Mouse (Mus musculus) forebrain, embryonic 14.5 days (tissue): ENCODE measurements at regions not wholly inside any gene's neighbourhood (a gene's known extent, or its start where the extent isn't known, plus 50 kb on each side); places are given as distances from the start of the nearest gene placed in this dataset.

Experiments
- ATAC-seq: fragments of 200-750 bp; cut with Nextera tagmentation; 2 replicates; pipeline ENCODE4 v1.8.0; 2017; ENCODE audit warnings: mild to moderate bottlenecking, moderate library complexity
- DNase-seq: peaks from one replicate; pipeline ENCODE4 v3.0.0-alpha.2; 2015; ENCODE audit warnings: low spot score
- H3K27ac ChIP-seq: fragments of 300-500 bp; sonication (generic); 2 replicates; pipeline ENCODE4 v1.5.1; 2014; ENCODE audit warnings: low read depth, mild to moderate bottlenecking, control low read depth, low read length, moderate library complexity
- H3K27me3 ChIP-seq: fragments of 300-500 bp; sonication (generic); replicated peaks from 2 replicates; pipeline ENCODE4 v1.6.1; 2014; ENCODE audit warnings: low read length, control low read depth, mixed read lengths; ENCODE audit not compliant: control insufficient read depth, insufficient read depth
- H3K36me3 ChIP-seq: fragments of 300-500 bp; sonication (generic); 2 replicates; pipeline ENCODE4 v1.6.1; 2014; ENCODE audit warnings: low read length, control low read depth; ENCODE audit not compliant: control insufficient read depth, insufficient read depth
- H3K4me1 ChIP-seq: fragments of 300-500 bp; sonication (generic); 2 replicates; pipeline ENCODE4 v1.6.1; 2014; ENCODE audit warnings: antibody characterized with exemption, low read length, control low read depth; ENCODE audit not compliant: control insufficient read depth, insufficient read depth
- H3K4me2 ChIP-seq: fragments of 300-500 bp; sonication (generic); 2 replicates; pipeline ENCODE4 v1.6.1; 2014; ENCODE audit warnings: mild to moderate bottlenecking, control low read depth, low read length
- H3K4me3 ChIP-seq: fragments of 300-500 bp; sonication (generic); 2 replicates; pipeline ENCODE4 v1.5.1; 2014; ENCODE audit warnings: low read depth, low read length, control low read depth
- H3K9ac ChIP-seq: fragments of 300-500 bp; sonication (generic); 2 replicates; pipeline ENCODE4 v1.6.1; 2014; ENCODE audit warnings: mild to moderate bottlenecking, low read length, control low read depth, moderate library complexity
- H3K9me3 ChIP-seq: fragments of 300-500 bp; sonication (generic); replicated peaks from 2 replicates; pipeline ENCODE4 v1.6.1; 2016; ENCODE audit warnings: low read length, control low read depth, mixed read lengths; ENCODE audit not compliant: control insufficient read depth
- WGBS: fragments of 180-500 bp; shearing (Covaris S2); extraction: QIAGEN DNeasy Blood & Tissue Kit; methylation state at CpG from one replicate; pipeline ENCODE4 v1.1.7; 2014; 5-methylcytosine and 5-hydroxymethylcytosine counted together

DNA sequence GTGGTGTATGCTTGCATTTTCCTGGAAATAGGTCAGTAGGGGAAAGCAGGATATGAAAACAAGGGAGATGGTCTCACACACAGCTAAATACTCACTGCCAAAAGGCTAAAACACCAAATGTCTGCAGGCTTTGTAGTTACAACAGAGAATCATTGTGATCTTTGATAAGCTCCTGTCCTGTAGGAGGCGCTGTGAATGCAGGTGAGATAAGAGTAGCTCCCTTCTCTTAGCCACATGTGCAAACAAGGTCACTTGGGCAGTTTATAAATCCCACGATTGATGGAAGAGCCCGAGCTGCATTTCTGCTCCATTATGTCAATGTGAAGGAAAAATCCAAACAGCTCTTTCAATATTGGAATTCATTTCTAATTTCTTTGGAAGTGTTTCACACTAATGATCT lies 417.2 kb upstream of the Etaa1 start:
- no peak overlapping the region for H3K9ac ChIP-seq
- H3K9me3 ChIP-seq, result no peaks in the 10 kb centered on the region
- no peaks in the 10 kb centered on the region for H3K4me1 ChIP-seq
- 20% methylated on average over 3 of the region's 3 CpGs for WGBS
- H3K27me3 ChIP-seq, result no peaks in the 10 kb centered on the region
- no peak overlapping the region for H3K4me3 ChIP-seq
- ATAC-seq, result no peak
- DNase-seq, result no peak
- H3K36me3 ChIP-seq, result no peaks in the 10 kb centered on the region
- no peak overlapping the region for H3K4me2 ChIP-seq
- no peak overlapping the region for H3K27ac ChIP-seq

DNA sequence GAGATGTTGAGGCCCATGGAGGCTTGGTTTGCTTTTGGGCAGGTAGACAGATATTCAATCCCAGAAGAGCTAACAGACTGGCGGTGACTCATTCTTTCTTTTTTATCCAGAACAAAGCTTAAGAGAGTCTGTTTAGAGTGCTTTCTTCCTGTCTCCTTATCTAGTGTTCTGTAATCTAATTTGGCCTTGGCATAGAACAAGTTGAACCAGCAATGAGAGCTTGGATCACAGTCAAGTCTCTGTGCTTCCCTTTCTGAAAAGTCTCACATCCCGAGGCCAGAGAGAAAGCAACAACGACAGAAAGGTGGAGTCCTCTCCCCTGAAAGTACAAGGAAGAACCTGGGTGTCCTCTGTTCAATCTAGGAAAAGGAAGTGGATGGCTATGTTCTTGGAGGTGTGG lies 401.2 kb upstream of the Etaa1 start:
- DNase-seq (no peak), ATAC-seq (no peak)
- no peak overlapping the region for H3K4me3 ChIP-seq
- no peaks in the 10 kb centered on the region for H3K36me3 ChIP-seq
- H3K4me2 ChIP-seq, result no peak overlapping the region
- 72% methylated on average over 3 of the region's 3 CpGs for WGBS
- no peak overlapping the region for H3K27ac ChIP-seq
- H3K9me3 ChIP-seq, result no peaks in the 10 kb centered on the region
- H3K27me3 ChIP-seq, result no peaks in the 10 kb centered on the region
- H3K9ac ChIP-seq, result no peak overlapping the region
- H3K4me1 ChIP-seq, result no peaks in the 10 kb centered on the region

DNA sequence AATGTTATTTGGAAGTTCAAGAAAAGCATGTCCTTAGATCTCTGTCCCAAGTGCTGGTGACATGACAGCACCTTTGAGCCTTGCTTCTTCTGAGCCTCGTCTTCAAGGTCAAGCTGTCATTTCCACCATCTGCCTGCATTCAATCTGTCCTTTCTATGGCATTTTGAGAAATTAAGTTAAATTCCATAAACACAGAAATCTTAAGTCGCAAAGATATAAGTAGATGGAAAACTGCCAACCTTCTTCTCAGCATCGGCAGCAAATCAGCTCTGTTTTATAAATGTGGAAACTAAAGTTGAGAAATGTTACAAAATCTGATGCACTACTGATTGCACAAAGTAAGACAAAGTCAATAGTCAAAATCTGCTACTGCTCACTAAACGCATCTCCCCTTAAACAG lies 400.5 kb upstream of the Etaa1 start:
- no peak for ATAC-seq
- H3K9ac ChIP-seq, result no peak overlapping the region
- no peak overlapping the region for H3K4me2 ChIP-seq
- H3K36me3 ChIP-seq, result no peaks in the 10 kb centered on the region
- 90% methylated on average over 4 of the region's 4 CpGs for whole genome bisulfite sequencing
- no peak for DNase-seq
- no peaks in the 10 kb centered on the region for H3K27me3 ChIP-seq
- no peaks in the 10 kb centered on the region for H3K9me3 ChIP-seq
- no peak overlapping the region for H3K4me3 ChIP-seq
- no peaks in the 10 kb centered on the region for H3K4me1 ChIP-seq
- no peak overlapping the region for H3K27ac ChIP-seq

DNA sequence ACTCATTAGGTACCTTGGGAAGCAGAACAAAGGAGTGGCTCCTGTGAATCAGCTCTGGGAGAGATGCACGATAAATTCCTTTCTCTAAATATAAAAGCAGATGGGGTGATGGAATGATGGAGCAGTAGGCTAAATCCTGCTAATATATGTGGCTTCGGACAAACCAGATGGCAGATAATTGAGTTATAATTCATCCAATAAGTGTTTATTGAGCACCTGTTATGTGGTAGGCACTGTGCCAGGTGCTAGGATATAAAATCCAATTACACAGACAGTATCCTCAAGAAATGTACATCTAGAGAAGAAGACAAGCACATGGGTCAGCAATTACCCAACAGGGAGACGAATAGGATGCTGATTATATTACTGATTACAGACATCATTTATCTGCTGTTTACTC lies 394.2 kb upstream of the Etaa1 start:
- H3K4me2 ChIP-seq, result no peak overlapping the region
- 63% methylated on average over 3 of the region's 3 CpGs for WGBS
- ATAC-seq (no peak), DNase-seq (no peak)
- H3K9ac ChIP-seq, result no peak overlapping the region
- no peak overlapping the region for H3K27ac ChIP-seq
- H3K9me3 ChIP-seq, result no peaks in the 10 kb centered on the region
- H3K4me3 ChIP-seq, result no peak overlapping the region
- H3K27me3 ChIP-seq, result no peaks in the 10 kb centered on the region
- no peaks in the 10 kb centered on the region for H3K4me1 ChIP-seq
- no peaks in the 10 kb centered on the region for H3K36me3 ChIP-seq

DNA sequence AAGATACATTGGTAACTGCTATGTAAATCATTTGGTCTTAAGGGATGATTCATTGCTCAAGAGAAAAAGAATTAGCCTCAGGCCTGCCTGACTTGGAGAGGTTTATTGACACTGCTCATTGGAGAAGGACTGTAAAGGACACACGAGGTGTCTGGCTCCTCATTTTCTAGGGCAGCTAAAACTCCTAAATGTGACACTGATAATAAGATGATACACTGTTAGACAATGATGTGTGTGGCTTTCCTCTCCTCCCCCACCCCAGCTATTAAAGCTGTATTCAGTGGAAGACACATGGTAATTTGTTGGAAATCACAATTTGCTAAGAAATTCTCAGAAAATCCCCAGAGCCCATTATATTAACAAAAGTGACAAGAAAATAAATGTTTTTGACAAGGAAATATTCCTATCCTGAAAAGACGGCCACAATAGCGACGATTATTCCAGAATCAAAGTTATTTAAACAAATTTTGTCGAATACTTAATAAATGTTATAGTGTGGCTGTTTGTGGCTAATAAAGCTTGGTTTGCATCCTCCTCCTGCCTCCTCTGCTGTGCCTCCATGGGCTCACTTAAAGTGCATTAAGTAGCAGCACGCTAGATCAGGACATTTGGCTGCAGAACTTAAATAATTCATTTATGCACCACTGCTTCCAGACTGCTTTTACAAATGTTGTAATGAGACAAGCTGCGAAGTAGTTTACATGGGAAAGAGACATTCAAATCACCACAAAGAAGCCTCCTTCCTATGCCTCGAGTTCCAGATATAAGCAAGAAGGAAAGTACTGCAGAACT lies 360.0 kb upstream of the Etaa1 start:
- no peak overlapping the region for H3K9ac ChIP-seq
- DNase-seq (peak; percentile 59), ATAC-seq (peak; percentile 65)
- no peaks in the 10 kb centered on the region for H3K4me1 ChIP-seq
- H3K4me3 ChIP-seq, result no peak overlapping the region
- H3K27ac ChIP-seq, result no peak overlapping the region
- H3K27me3 ChIP-seq, result no peaks in the 10 kb centered on the region
- no peaks in the 10 kb centered on the region for H3K36me3 ChIP-seq
- 58% methylated on average over 8 of the region's 8 CpGs for WGBS
- no peaks in the 10 kb centered on the region for H3K9me3 ChIP-seq
- no peak overlapping the region for H3K4me2 ChIP-seq

DNA sequence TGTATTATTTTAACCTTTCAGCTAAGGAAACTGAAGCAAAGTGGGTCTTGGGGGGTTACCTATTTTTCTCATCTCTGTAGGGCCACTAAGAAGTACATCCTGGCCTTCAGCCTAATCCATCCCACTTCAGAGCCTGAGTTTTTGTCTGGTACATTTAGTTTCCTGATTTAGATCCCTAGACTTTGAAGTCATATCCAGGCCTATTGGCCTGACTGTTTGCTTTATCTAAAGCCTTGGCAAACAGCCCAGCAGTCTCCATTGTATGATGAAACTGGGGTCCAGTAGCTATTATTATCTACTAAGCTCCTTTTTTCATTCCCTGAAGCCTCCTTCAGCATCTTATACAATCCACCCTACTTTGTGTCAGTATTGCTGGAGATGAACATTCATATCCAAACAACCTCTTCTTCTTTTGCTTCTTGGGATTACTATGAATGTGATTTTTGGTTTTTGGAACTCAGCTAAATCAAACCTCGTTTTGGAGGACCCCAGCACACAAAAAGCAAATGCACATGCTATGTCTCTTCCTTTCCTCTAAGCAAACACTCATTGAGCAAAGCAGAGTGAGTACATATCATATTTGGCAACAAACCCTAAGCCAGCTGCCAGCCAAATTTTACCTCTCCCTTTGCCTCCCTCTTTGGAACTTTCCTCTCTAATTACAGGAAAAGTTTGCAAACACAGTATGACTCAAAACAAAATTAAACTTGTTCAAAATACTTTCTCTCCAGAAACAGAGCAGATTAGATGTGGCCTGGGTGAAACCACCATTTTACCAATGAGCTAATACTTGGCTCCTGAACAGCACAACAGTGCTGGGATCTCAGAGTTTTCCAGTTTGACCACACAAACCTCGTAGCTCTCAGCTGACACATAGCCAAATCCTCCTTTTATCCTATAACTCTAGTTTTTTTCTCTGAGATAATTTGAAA lies 342.8 kb upstream of the Etaa1 start:
- no peaks in the 10 kb centered on the region for H3K9me3 ChIP-seq
- H3K4me2 ChIP-seq, result no peak overlapping the region
- no peaks in the 10 kb centered on the region for H3K27me3 ChIP-seq
- no peak overlapping the region for H3K27ac ChIP-seq
- no peaks in the 10 kb centered on the region for H3K4me1 ChIP-seq
- peak; percentile 68; the same call in 1 of the 2 replicates for ATAC-seq
- no peak overlapping the region for H3K4me3 ChIP-seq
- no peak overlapping the region for H3K9ac ChIP-seq
- 37% methylated on average over 2 of the region's 2 CpGs for WGBS
- no peaks in the 10 kb centered on the region for H3K36me3 ChIP-seq
- peak; percentile 82 for DNase-seq

DNA sequence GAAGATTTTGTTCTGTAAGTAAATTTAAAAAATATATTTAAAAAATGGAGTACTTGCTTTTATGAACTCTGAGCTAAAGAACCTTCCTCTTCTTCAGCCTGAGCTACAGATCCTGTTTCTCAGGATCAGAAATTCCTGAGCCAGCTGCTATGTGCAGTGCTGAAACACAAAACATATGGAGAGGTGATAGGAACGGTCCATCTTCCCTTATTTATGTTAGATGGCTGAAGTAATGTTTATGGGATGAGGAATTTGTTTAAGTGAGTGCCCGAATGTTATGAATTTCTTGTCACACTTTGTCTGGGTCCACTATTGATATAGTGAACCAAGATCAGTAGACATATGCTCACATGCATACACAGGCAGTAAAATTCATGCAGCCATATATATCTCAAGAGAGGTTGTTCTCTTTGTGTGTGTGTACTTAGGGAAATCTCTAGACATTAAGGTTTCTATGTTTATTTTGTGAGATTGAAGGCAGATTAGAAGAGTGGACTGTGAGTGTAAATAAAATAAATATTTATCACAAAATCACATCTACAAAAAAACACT lies 325.0 kb upstream of the Etaa1 start:
- Histone ChIP-seq H3K4me3 (no peak overlapping the region), H3K9ac (no peak overlapping the region)

DNA sequence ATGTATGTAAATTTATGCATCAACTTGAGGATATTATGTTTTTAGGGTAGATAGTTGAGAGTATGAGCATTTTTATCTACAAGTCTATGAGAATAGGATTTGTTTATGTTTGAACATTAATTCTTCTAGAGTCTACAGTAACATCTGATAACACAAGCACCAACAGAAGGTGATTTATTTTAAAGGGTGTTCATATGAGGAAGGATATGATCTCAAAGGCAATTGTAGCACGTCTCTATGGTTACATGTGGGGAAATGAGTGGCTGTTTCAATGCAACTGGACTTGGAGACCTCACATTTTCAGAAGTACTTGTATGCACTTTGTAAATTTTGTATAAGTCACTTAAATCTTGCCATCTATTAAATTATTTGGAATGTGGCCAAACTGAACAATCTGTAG lies 318.7 kb upstream of the Etaa1 start:
- Histone ChIP-seq H3K4me2 (no peak overlapping the region), H3K27ac (no peak overlapping the region), H3K9ac (no peak overlapping the region), H3K36me3 (no peaks in the 10 kb centered on the region), H3K27me3 (no peaks in the 10 kb centered on the region), H3K9me3 (no peaks in the 10 kb centered on the region), H3K4me1 (no peaks in the 10 kb centered on the region), H3K4me3 (no peak overlapping the region)
- WGBS, result 84% methylated on average over 1 of the region's 1 CpGs
- no peak for DNase-seq
- no peak for ATAC-seq

More for the DNA sequence above, 325.0 kb upstream of the Etaa1 start:
- ATAC-seq (no peak), DNase-seq (no peak)
- Histone ChIP-seq H3K27me3 (no peaks in the 10 kb centered on the region), H3K4me1 (no peaks in the 10 kb centered on the region), H3K27ac (no peak overlapping the region), H3K4me2 (no peak overlapping the region), H3K9me3 (no peaks in the 10 kb centered on the region), H3K36me3 (no peaks in the 10 kb centered on the region)
- 89% methylated on average over 2 of the region's 2 CpGs for WGBS
